Mouse (Mus musculus) lung, adult 2 months (tissue): ENCODE data around the gene Setd5.

Source experiments
- CTCF ChIP-seq: fragments of 200-500 bp; IDR thresholded peaks from 2 replicates; pipeline ENCODE4 v1.5.1; 2011; ENCODE audit warnings: mild to moderate bottlenecking, low read length, control low read depth; ENCODE audit not compliant: insufficient read depth
- POLR2A ChIP-seq: fragments of 200-500 bp; IDR thresholded peaks from 2 replicates; pipeline ENCODE4 v1.6.1; 2011; ENCODE audit warnings: low read depth, mild to moderate bottlenecking, control low read depth, low read length, borderline replicate concordance; ENCODE audit errors: extremely low read depth

DNA sequence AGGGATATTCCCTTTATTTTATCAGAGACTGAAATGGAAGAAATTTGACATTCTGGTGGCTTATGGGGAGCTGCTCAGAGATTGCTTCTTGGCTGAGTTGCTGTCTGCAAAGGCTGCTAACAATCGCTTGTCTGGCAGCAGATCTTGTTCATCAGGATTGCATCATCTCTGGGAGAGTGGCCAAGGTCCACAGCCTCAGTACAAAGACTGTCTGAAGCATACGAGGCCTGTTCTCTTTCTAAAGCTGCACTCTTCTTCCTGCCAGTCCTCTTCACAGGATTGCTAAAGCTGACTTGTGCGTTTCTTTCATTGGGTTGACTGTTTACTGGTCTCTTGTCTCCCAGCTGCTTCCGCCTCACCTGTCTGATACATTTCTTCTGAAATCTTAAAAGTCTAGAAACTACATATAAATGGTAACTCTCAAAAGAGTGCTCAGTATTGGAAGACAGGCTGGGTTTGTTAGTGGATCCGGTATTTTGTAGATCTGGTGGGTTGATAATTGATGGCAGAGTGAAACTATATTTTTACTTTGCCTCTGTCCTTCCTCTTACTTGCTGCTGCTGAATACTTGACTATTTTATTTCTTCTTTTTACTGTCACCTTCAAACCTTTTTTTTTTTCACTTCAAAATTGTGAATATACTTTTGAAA, 22.6 kb downstream of the Setd5 start:
- TF ChIP-seq CTCF (no peak), POLR2A (no peak)
